Mouse (Mus musculus): ENCODE results near the gene Inpp5k. TPM values are rescaled to one million over a fixed set of nuclear protein-coding genes. Genes with fewer than 3 reads are reported as not detected.
"Not testable (repeated sequence)": the region's sequence is repeated elsewhere in the genome, so short reads cannot be mapped to it uniquely, and the experiment has no call there.

Inpp5k gene
- total and polyA plus RNA-seq, 3 experiments: 32.9 to 50.0 (median 42.3) TPM

DNA sequence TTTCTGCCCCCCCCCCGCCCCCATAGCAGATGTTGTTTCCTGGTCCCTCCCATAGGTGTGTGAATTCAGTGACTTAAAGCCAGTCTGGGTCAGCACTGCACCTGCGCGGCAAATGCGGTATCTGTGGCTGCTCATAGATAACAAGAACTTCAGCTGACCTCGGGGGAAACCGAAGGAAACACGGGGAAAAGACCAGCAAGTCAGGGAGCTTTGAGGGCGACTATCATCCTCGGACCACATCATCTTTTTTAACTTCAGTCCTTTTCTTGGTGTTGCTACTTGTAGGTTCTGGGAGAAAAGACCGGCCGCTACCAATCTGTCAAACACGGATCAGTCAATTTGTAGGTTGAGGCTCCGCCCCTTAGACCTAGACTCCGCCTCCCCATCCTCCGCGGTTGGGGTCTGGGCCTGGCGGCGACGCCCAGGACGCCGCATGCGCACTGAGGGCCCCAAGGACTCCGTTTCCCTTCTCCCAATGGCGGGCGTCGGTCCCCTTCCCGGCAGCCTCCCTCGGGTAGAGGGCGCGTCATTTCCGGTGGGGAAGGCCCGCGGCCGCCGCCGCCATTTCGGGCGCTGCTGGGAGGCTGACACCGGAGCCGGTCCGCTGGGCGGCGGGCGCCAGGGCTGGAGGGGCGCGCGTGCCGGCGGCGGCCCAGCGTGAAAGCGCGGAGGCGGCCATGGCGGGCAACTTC lies 48.1 kb downstream of the Inpp5k start, which contains the start of gene Crk:
Gene Crk (plus strand): TSS at position 513 of the 692 bp plus-strand sequence.
- peak; percentile 99 for DNase-seq

DNA sequence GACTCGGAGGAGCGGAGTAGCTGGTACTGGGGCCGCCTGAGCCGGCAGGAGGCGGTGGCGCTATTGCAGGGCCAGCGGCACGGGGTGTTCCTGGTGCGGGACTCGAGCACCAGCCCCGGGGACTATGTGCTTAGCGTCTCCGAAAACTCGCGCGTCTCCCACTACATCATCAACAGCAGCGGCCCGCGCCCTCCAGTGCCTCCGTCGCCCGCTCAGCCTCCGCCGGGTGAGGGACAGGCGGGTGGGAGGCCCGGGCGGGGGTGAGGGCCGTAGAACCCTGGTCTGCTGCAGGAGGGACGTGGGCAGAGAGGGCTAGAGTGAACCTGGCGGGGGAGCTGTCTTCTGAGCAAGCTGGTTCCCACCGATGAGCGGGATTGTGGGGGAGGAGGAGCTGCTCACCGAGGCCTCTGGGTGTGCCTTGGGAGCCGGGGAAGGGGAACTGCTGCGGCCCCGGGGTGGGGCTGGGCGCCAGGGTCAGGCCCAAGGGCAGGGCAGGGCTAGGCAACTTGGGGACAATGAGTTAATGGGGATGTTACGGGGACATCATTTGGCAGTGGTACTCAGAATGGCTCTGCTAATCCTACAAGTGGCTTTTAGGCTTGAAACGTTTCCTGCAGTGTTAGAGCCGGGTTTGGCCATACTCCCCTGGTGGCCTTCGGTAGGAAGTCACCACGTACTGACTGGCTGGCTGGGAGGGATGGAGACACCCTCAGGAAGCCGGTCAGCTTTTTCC lies 48.8 kb downstream of the Inpp5k start:
- DNase-seq: peak; percentile 86

DNA sequence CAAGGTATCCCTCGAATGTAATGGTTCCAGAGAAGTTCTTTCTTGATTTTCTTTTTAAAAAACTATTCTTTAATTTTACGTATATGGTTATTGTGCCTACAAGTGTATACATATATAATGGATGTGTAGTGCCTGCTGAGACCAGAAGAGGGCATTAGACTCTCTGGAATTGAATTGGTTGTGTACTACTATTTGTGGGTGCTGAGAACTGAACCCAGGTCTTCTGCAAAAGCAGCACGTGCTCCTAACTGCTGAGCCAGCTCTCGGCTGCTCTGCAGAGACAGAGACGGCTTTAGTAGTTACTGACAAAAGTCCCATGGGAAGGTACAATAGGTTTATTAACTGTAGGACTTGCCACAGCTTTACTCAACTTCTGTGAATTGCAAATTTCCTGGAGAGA lies 53.7 kb downstream of the Inpp5k start:
- no peak for DNase-seq

DNA sequence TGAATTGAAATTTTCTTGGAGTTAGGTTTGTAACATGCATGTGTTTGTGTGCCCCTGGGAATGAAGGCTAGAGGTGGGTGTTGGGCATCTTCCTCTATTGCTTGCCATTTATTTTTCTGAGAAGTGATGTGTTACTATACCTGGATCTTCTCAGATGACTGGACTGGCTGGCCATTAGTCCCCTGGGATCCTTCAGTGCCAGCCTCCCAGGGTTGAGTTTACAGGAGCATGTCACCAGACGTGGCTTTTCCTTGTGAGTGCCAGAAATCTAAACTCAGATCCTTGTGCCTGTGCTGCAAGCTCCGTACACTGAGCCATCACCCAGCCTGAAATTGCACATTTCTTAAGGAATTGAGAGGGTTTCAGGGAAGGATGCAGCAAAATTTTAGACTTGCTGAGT lies 54.2 kb downstream of the Inpp5k start:
- DNase-seq: no peak

DNA sequence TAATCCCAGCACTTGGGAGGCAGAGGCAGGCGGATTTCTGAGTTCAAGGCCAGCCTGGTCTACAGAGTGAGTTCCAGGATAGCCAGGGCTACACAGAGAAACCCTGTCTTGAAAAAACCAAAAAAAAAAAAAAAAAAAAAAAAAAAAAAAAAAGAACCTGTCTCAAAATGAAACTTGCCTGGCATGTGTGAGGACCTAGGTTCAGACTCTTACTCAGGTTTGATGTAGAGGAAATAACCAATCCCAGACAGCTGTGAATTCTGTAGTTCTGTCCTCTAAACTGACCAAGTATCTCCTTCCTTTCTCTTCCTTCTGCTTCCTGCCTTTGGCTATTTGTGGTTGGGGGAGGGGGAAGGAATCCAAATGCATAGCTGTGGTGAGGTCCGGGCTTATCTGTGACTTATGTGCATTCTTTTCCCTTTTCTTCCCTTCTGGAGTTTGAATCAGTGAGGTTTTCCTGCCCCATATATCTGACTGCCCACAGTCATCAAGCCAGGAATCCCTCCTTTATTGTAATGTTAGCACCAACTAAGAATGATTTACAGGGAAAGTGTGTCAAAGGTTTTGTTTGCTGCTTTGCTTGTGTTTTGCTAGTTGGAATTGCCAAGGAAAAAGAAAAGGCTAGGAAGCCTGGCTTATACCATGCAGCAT lies 56.7 kb downstream of the Inpp5k start:
- no peak for DNase-seq

DNA sequence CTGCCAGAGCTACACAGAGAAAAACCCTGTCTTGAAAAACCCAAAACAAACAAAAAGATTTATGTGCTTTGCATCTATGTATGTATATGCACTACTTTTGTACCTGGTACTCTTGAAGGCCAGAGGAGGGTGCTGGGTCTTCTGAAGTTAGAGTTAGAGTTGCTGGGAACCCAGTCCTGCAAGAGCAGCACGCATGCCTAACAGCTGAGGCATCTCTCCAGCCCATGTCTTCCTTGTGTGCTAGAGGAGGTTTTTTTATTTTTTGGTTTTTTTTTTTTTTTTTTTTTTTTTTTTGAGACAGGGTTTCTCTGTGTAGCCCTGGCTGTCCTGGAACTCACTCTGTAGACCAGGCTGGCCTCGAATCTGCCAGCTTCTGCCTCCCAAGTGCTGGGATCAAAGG lies 57.3 kb downstream of the Inpp5k start:
- no peak for DNase-seq

DNA sequence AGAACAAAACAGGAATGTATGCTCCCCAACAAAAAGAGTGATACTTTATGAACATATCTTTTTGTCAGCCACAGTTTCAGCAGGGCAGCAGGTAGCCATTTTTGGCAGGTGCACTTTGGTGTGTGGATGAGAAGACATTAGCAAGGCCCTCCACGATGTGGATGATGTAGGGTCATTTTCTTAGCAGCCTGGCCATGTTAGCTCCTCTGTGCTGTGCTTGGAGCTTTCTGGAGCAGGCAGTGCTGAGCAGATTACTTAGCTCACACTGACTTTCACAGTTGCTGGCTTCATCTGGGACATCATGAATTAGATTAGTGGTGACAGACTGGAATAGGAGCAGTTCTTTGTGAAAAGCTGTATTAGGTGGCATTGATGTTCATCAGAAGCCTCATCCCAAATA lies 59.2 kb downstream of the Inpp5k start:
- no peak for DNase-seq

DNA sequence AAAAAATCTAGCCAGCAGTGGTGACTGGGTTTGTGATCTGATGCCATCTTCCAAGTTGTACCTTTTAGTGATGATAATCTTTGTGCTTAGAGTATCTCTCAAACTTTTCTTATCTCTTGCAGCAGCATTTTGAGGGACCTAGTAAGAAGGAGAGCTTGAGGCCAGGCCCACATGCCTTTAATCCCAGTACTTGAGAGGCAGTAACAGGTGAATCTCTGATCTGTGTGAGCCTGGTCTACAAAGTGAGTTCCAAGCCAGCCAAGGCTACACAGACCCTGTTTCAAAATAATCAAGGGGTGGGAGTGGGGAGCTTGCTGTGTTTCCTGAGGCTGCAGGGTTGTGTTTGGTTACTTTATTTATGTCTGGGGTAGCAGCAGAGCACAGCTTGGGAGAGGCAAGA lies 60.3 kb downstream of the Inpp5k start:
- DNase-seq: no peak

DNA sequence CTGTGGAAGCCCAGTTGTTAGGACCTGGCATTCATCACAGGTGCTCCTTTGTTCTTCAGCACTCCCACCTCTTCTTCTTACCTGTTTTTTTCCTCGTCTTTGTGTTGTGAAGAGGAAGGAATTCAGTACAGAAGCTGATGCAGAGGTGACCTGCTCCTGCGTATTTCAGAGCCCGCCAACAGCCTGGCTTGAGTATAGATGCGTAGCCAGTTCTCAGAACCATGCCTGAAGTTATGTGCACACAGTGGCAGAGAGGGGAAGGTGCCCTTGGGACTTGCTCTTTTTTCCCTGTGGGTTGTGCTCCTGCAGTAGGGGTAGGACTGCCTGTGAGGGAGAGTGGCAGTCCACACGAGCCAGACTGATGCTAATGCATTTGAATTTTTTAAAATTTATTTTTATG lies 62.8 kb downstream of the Inpp5k start:
- no peak for DNase-seq

DNA sequence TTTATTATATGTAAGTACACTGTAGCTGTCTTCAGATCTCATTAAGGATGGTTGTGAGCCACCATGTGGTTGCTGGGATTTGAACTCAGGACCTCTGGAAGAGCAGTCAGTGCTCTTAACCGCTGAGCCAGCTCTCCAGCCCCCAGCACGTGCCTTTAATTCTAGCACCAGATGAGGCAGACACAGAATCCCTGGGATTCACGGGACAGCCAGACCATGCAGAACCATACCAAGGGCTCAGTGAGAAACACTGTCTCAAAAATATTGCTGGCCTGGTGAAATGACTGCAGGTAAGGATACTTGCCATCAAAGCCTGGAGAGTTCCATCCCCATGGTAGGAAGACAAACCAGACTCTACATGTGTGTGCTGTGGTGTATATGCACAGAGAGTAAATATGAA lies 66.7 kb downstream of the Inpp5k start:
- DNase-seq: not testable (repeated sequence)

Other genes with a start within 250 kb of the Inpp5k start
- gene Serpinf1, start 208.3 kb upstream of the Inpp5k start, total RNA-seq (2021): 10 to 100 TPM; 21.4 to 31.3 TPM
- 43.7 and 74.1 TPM in 2 replicates for gene Serpinf1, start 208.3 kb upstream of the Inpp5k start, polyA plus RNA-seq (2012; rRNA removed)
- 1 to 10 TPM in 1 of 2 experiments, not detected in 1; 2.6 TPM for gene Serpinf2, start 191.4 kb upstream of the Inpp5k start, total RNA-seq (2021)
- 0.09 and 1.2 TPM in 2 replicates for gene Serpinf2, start 191.4 kb upstream of the Inpp5k start, polyA plus RNA-seq (2012; rRNA removed)
- 10 to 100 TPM; 15.5 to 15.6 TPM for gene Wdr81, start 176.3 kb upstream of the Inpp5k start, total RNA-seq (2021)
- 28.2 and 34.1 TPM in 2 replicates for gene Wdr81, start 176.3 kb upstream of the Inpp5k start, polyA plus RNA-seq (2012; rRNA removed)
- gene Tlcd2, start 169.3 kb upstream of the Inpp5k start, total RNA-seq (2021): 1 to 10 TPM; 7.6 to 9.7 TPM
- gene Tlcd2, start 169.3 kb upstream of the Inpp5k start, polyA plus RNA-seq (2012; rRNA removed): 22.2 and 27.3 TPM in 2 replicates
- gene Prpf8, start 144.2 kb upstream of the Inpp5k start, total RNA-seq (2021): 100 to 1,000 TPM; 132 to 162 TPM
- gene Prpf8, start 144.2 kb upstream of the Inpp5k start, polyA plus RNA-seq (2012; rRNA removed): 43.2 and 58.6 TPM in 2 replicates
- 10 to 100 TPM; 12.1 to 13.2 TPM for gene Rilp, start 120.9 kb upstream of the Inpp5k start, total RNA-seq (2021)
- gene Rilp, start 120.9 kb upstream of the Inpp5k start, polyA plus RNA-seq (2012; rRNA removed): 8.8 and 10.0 TPM in 2 replicates
- gene Scarf1, start 117.4 kb upstream of the Inpp5k start, total RNA-seq (2021): 1 to 10 TPM; 7.5 to 7.8 TPM
- 27.4 and 33.5 TPM in 2 replicates for gene Scarf1, start 117.4 kb upstream of the Inpp5k start, polyA plus RNA-seq (2012; rRNA removed)
- gene Slc43a2, start 99.3 kb upstream of the Inpp5k start, total RNA-seq (2021): 10 to 100 TPM; 21.2 to 38.3 TPM
- gene Slc43a2, start 99.3 kb upstream of the Inpp5k start, polyA plus RNA-seq (2012; rRNA removed): 28.2 and 28.7 TPM in 2 replicates
- 100 to 1,000 TPM; 185 to 186 TPM for gene Pitpna, start 42.9 kb upstream of the Inpp5k start, total RNA-seq (2021)
- 42.6 and 97.6 TPM in 2 replicates for gene Pitpna, start 42.9 kb upstream of the Inpp5k start, polyA plus RNA-seq (2012; rRNA removed)
- gene Myo1c, start 19.5 kb downstream of the Inpp5k start, total RNA-seq (2021): 100 to 1,000 TPM; 136 to 174 TPM
- gene Myo1c, start 19.5 kb downstream of the Inpp5k start, polyA plus RNA-seq (2012; rRNA removed): 74.7 and 101 TPM in 2 replicates
- 100 to 1,000 TPM; 105 to 110 TPM for gene Crk, start 48.3 kb downstream of the Inpp5k start, total RNA-seq (2021)
- 201 and 233 TPM in 2 replicates for gene Crk, start 48.3 kb downstream of the Inpp5k start, polyA plus RNA-seq (2012; rRNA removed)
- gene Ywhae, start 101.9 kb downstream of the Inpp5k start, total RNA-seq (2021): 100 to 1,000 TPM; 656 to 668 TPM
- 41.3 and 57.3 TPM in 2 replicates for gene Ywhae, start 101.9 kb downstream of the Inpp5k start, polyA plus RNA-seq (2012; rRNA removed)
- 10 to 100 TPM; 10.6 to 23.5 TPM for gene Doc2b, start 165.1 kb downstream of the Inpp5k start, total RNA-seq (2021)
- gene Doc2b, start 165.1 kb downstream of the Inpp5k start, polyA plus RNA-seq (2012; rRNA removed): 9.5 and 13.9 TPM in 2 replicates